Mouse (Mus musculus) kidney, embryonic 16.5 days (tissue): Measurements from ENCODE around the gene Mindy1. TPM values are rescaled to one million over a fixed set of nuclear protein-coding genes. Genes with fewer than 3 reads are reported as not detected.

ENCODE experiments used
- ATAC-seq: fragments of 200-750 bp; cut with Nextera tagmentation; 2 replicates; pipeline ENCODE4 v1.8.0; 2017; ENCODE audit warnings: moderate TSS enrichment; ENCODE audit not compliant: low FRiP score, low TSS enrichment
- H3K27ac ChIP-seq: fragments of 300-500 bp; sonication (generic); 2 replicates; pipeline ENCODE4 v1.5.1; 2014; ENCODE audit warnings: low read length
- H3K27me3 ChIP-seq: fragments of 300-500 bp; sonication (generic); 2 replicates; pipeline ENCODE4 v1.6.1; 2014; ENCODE audit warnings: low read length, control low read depth, mixed read lengths; ENCODE audit not compliant: insufficient read depth
- H3K36me3 ChIP-seq: fragments of 300-500 bp; sonication (generic); 2 replicates; pipeline ENCODE4 v1.6.1; 2014; ENCODE audit warnings: low read length, control low read depth, mixed read lengths; ENCODE audit not compliant: insufficient read depth
- H3K4me1 ChIP-seq: fragments of 300-500 bp; sonication (generic); 2 replicates; pipeline ENCODE4 v1.6.1; 2014; ENCODE audit warnings: low read length, control low read depth, mixed read lengths; ENCODE audit not compliant: insufficient read depth
- H3K4me2 ChIP-seq: fragments of 300-500 bp; sonication (generic); replicated peaks from 2 replicates; pipeline ENCODE4 v1.6.1; 2014; ENCODE audit warnings: low read depth, low read length
- H3K4me3 ChIP-seq: fragments of 300-500 bp; sonication (generic); 2 replicates; pipeline ENCODE4 v1.5.1; 2014; ENCODE audit warnings: mild to moderate bottlenecking, low read length
- H3K9ac ChIP-seq: fragments of 300-500 bp; sonication (generic); replicated peaks from 2 replicates; pipeline ENCODE4 v1.6.1; 2014; ENCODE audit warnings: low read length
- H3K9me3 ChIP-seq: fragments of 300-500 bp; sonication (generic); 2 replicates; pipeline ENCODE4 v1.6.1; 2016; ENCODE audit warnings: low read length, control low read depth
- WGBS: fragments of 180-500 bp; shearing (Covaris S2); extraction: QIAGEN DNeasy Blood & Tissue Kit; methylation state at CpG from one replicate; pipeline ENCODE4 v1.1.7; 2014; 5-methylcytosine and 5-hydroxymethylcytosine counted together
- polyA plus RNA-seq: library from polyadenylated mRNA; unstranded; fragments of >200 nt; fragmentation: Nextera tagmentation; extraction: Ambion mirVana; gene quantifications from 2 replicates; pipeline ENCODE4 v1.2.1, GENCODE M21; 2015

The Mindy1 gene
- polyA plus RNA-seq, 1 experiment from 2014 or later = 57.0 TPM

- Histone ChIP-seq H3K9me3 (no peaks in the 10 kb centered on the region), H3K27me3 (no peaks in the 10 kb centered on the region), H3K4me3 (peak overlapping the region; percentile 89), H3K4me2 (peak overlapping the region; percentile 72), H3K27ac (peak overlapping the region; percentile 95), H3K36me3 (peaks cover 12% of the 10 kb centered on the region), H3K4me1 (peaks cover 44% of the 10 kb centered on the region), H3K9ac (peak overlapping the region; percentile 93)
- no peak for ATAC-seq
- WGBS = 15% methylated on average over 9 of the region's 9 CpGs
Measured at GRCm38 (mm10) chr3:95315844-95316550, 34.9 kb downstream of the Mindy1 start.

- H3K4me3 ChIP-seq = peak overlapping the region; percentile 9; the same call in 1 of the 2 replicates
Measured at GRCm38 (mm10) chr3:95317414-95318080, 36.4 kb downstream of the Mindy1 start.

GRCm38 (mm10) chr3:95318548-95318947, 37.4 kb downstream of the Mindy1 start:
- Histone ChIP-seq H3K27me3 (no peaks in the 10 kb centered on the region), H3K4me1 (peaks cover 44% of the 10 kb centered on the region), H3K9me3 (no peaks in the 10 kb centered on the region), H3K27ac (peak overlapping the region; percentile 48; the same call in 1 of the 2 replicates), H3K4me2 (no peak overlapping the region), H3K36me3 (peaks cover 36% of the 10 kb centered on the region), H3K4me3 (no peak overlapping the region), H3K9ac (no peak overlapping the region; the same call in 1 of the 2 replicates)
- WGBS = 50% methylated on average over 6 of the region's 6 CpGs
- ATAC-seq = no peak

More at GRCm38 (mm10) chr3:95317414-95318080, 36.4 kb downstream of the Mindy1 start:
- Histone ChIP-seq H3K9me3 (no peaks in the 10 kb centered on the region), H3K27me3 (no peaks in the 10 kb centered on the region), H3K36me3 (peaks cover 28% of the 10 kb centered on the region), H3K4me2 (peak overlapping the region; percentile 39), H3K4me1 (peaks cover 44% of the 10 kb centered on the region), H3K27ac (peak overlapping the region; percentile 83), H3K9ac (0 out of 2 replicates have a peak overlapping the region, but pooled peaks have one; percentile 18)
- ATAC-seq = peak; percentile 16; the same call in 1 of the 2 replicates
- 19% methylated on average over 12 of the region's 12 CpGs for WGBS

- Histone ChIP-seq H3K36me3 (peaks cover 42% of the 10 kb centered on the region), H3K9ac (no peak overlapping the region; the same call in 1 of the 2 replicates), H3K4me2 (no peak overlapping the region), H3K27me3 (no peaks in the 10 kb centered on the region), H3K9me3 (no peaks in the 10 kb centered on the region), H3K4me1 (peaks cover 40% of the 10 kb centered on the region), H3K4me3 (no peak overlapping the region), H3K27ac (peak overlapping the region; percentile 48; the same call in 1 of the 2 replicates)
- no peak for ATAC-seq
- WGBS = 58% methylated on average over 2 of the region's 2 CpGs
Measured at GRCm38 (mm10) chr3:95319110-95319509, 38.0 kb downstream of the Mindy1 start.

- 65% methylated on average over 12 of the region's 12 CpGs for WGBS
- H3K4me2 ChIP-seq = no peak overlapping the region
- no peak overlapping the region for H3K27ac ChIP-seq
- no peaks in the 10 kb centered on the region for H3K27me3 ChIP-seq
- no peak overlapping the region for H3K9ac ChIP-seq
- no peaks in the 10 kb centered on the region for H3K9me3 ChIP-seq
- peaks cover 50% of the 10 kb centered on the region for H3K36me3 ChIP-seq
- H3K4me3 ChIP-seq = no peak overlapping the region
- no peak for ATAC-seq
- H3K4me1 ChIP-seq = peaks cover 34% of the 10 kb centered on the region
Measured at GRCm38 (mm10) chr3:95319701-95320625, 38.8 kb downstream of the Mindy1 start.

GRCm38 (mm10) chr3:95323429-95323828, 42.3 kb downstream of the Mindy1 start:
- Histone ChIP-seq H3K9ac (no peak overlapping the region), H3K4me1 (peaks cover 10% of the 10 kb centered on the region), H3K4me3 (no peak overlapping the region), H3K4me2 (no peak overlapping the region), H3K36me3 (peaks cover 75% of the 10 kb centered on the region), H3K27ac (no peak overlapping the region), H3K9me3 (no peaks in the 10 kb centered on the region), H3K27me3 (no peaks in the 10 kb centered on the region)
- no peak for ATAC-seq
- 86% methylated on average over 3 of the region's 3 CpGs for WGBS

GRCm38 (mm10) chr3:95324454-95325144, 43.5 kb downstream of the Mindy1 start:
- H3K9ac ChIP-seq = no peak overlapping the region
- WGBS = 86% methylated on average over 6 of the region's 6 CpGs
- no peak overlapping the region for H3K27ac ChIP-seq
- H3K4me1 ChIP-seq = no peaks in the 10 kb centered on the region
- H3K4me3 ChIP-seq = no peak overlapping the region
- peaks cover 80% of the 10 kb centered on the region for H3K36me3 ChIP-seq
- ATAC-seq = no peak
- H3K27me3 ChIP-seq = no peaks in the 10 kb centered on the region
- H3K4me2 ChIP-seq = no peak overlapping the region
- no peaks in the 10 kb centered on the region for H3K9me3 ChIP-seq

GRCm38 (mm10) chr3:95328803-95329404, 47.8 kb downstream of the Mindy1 start:
- Histone ChIP-seq H3K9me3 (no peaks in the 10 kb centered on the region), H3K27ac (no peak overlapping the region), H3K27me3 (no peaks in the 10 kb centered on the region), H3K4me2 (no peak overlapping the region), H3K4me1 (no peaks in the 10 kb centered on the region), H3K9ac (no peak overlapping the region), H3K4me3 (no peak overlapping the region), H3K36me3 (peaks cover 71% of the 10 kb centered on the region)
- WGBS = 95% methylated on average over 1 of the region's 1 CpGs
- ATAC-seq = no peak

GRCm38 (mm10) chr3:95331528-95331927, 50.4 kb downstream of the Mindy1 start:
- no peaks in the 10 kb centered on the region for H3K9me3 ChIP-seq
- 100% methylated on average over 1 of the region's 1 CpGs for WGBS
- ATAC-seq = no peak

More at GRCm38 (mm10) chr3:95331528-95331927, 50.4 kb downstream of the Mindy1 start:
- Histone ChIP-seq H3K36me3 (peaks cover 65% of the 10 kb centered on the region), H3K4me1 (no peaks in the 10 kb centered on the region), H3K27me3 (no peaks in the 10 kb centered on the region), H3K27ac (no peak overlapping the region), H3K4me2 (no peak overlapping the region), H3K9ac (no peak overlapping the region), H3K4me3 (no peak overlapping the region)
